Mouse (Mus musculus): ENCODE measurements around the gene Vdr. TPM values are rescaled to one million over a fixed set of nuclear protein-coding genes. Genes with fewer than 3 reads are reported as not detected.

The Vdr gene
- polyA plus RNA-seq, 1 experiment from 2014 or later, result 0.97 TPM

GRCm38 (mm10) chr15:97944919-97945574 lies 34.6 kb upstream of the Vdr start:
- H3K36me3 ChIP-seq, result no peaks in the 10 kb centered on the region
- no peak overlapping the region for H3K9ac ChIP-seq
- ATAC-seq (ENCODE audit: insufficient number of reproducible peaks, insufficient read depth, low FRiP score, low TSS enrichment), result no peak
- H3K27me3 ChIP-seq, result no peaks in the 10 kb centered on the region
- no peak overlapping the region for H3K27ac ChIP-seq
- H3K9me3 ChIP-seq, result no peaks in the 10 kb centered on the region
- no peak overlapping the region for H3K4me2 ChIP-seq (replicated peaks)
- no peaks in the 10 kb centered on the region for H3K4me1 ChIP-seq
- 65% methylated on average over 11 of the region's 11 CpGs for WGBS
- H3K4me3 ChIP-seq, result no peak overlapping the region

DNA sequence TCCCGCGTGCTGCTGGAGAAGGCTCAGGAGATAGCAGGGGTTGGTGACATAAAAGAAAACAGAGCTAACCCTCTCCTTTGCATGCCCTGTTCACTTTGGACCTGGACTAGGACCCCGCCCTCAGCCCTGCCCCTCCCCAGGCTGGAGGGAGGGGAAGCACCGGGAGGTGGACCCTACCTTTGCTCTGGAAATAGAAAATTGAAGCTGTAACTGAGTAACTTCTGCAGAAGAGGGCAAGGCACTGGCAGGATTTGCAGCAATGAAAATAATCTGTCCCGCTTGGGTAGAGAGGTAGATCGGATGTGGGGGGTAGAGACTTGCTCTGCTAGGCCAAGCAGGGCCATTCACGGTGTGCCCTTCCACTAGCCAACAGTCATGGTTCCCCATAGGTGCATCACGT lies 32.9 kb upstream of the Vdr start:
- WGBS, result 88% methylated on average over 8 of the region's 8 CpGs
- no peak overlapping the region for H3K4me2 ChIP-seq (replicated peaks)

DNA sequence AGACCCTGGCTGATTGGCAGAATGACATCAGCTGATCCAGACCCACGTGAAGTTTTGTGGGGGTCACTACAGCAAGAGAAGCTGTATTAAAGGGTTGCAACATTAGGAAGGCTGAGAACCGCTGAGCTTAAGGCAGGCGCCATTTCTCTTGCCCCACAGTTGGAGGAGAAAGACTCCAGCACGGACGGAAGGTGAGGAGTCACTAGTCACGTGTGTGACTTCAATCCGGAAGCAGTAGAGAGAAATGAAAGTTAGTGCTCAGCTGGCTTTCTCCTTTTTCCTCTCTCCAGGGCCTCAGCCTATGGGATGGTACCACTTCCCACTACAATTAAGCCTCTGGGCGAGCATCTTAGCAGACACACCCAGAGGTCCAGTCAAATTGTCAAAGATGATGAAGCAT lies 32.1 kb upstream of the Vdr start:
- 80% methylated on average over 8 of the region's 8 CpGs for WGBS
- Histone ChIP-seq H3K9me3 (no peaks in the 10 kb centered on the region), H3K27me3 (no peaks in the 10 kb centered on the region), H3K36me3 (no peaks in the 10 kb centered on the region), H3K4me1 (no peaks in the 10 kb centered on the region), H3K4me2 (replicated peaks) (no peak overlapping the region), H3K27ac (no peak overlapping the region), H3K9ac (no peak overlapping the region), H3K4me3 (no peak overlapping the region)
- ATAC-seq (ENCODE audit: insufficient number of reproducible peaks, insufficient read depth, low FRiP score, low TSS enrichment), result no peak

More for the DNA sequence above, 32.9 kb upstream of the Vdr start:
- H3K4me1 ChIP-seq, result no peaks in the 10 kb centered on the region
- no peak for ATAC-seq (ENCODE audit: insufficient number of reproducible peaks, insufficient read depth, low FRiP score, low TSS enrichment)
- no peak overlapping the region for H3K27ac ChIP-seq
- no peaks in the 10 kb centered on the region for H3K36me3 ChIP-seq
- no peaks in the 10 kb centered on the region for H3K27me3 ChIP-seq
- H3K9me3 ChIP-seq, result no peaks in the 10 kb centered on the region
- H3K9ac ChIP-seq, result no peak overlapping the region
- no peak overlapping the region for H3K4me3 ChIP-seq

- WGBS, result 80% methylated on average over 2 of the region's 2 CpGs
- no peak for ATAC-seq (ENCODE audit: insufficient number of reproducible peaks, insufficient read depth, low FRiP score, low TSS enrichment)
- Histone ChIP-seq H3K9ac (no peak overlapping the region), H3K9me3 (no peaks in the 10 kb centered on the region), H3K27ac (no peak overlapping the region), H3K4me3 (no peak overlapping the region), H3K4me2 (replicated peaks) (no peak overlapping the region), H3K27me3 (no peaks in the 10 kb centered on the region), H3K36me3 (no peaks in the 10 kb centered on the region), H3K4me1 (no peaks in the 10 kb centered on the region)
Observed at GRCm38 (mm10) chr15:97941306-97941705, 30.9 kb upstream of the Vdr start.

- H3K4me3 ChIP-seq, result no peak overlapping the region
- no peaks in the 10 kb centered on the region for H3K27me3 ChIP-seq
- no peaks in the 10 kb centered on the region for H3K9me3 ChIP-seq
- no peak overlapping the region for H3K9ac ChIP-seq
- WGBS, result 88% methylated on average over 2 of the region's 2 CpGs
- no peak overlapping the region for H3K4me2 ChIP-seq (replicated peaks)
- no peak for ATAC-seq (ENCODE audit: insufficient number of reproducible peaks, insufficient read depth, low FRiP score, low TSS enrichment)
- no peaks in the 10 kb centered on the region for H3K36me3 ChIP-seq
- no peak overlapping the region for H3K27ac ChIP-seq
- H3K4me1 ChIP-seq, result no peaks in the 10 kb centered on the region
Observed at GRCm38 (mm10) chr15:97940088-97940487, 29.7 kb upstream of the Vdr start.

GRCm38 (mm10) chr15:97938580-97938979 lies 28.1 kb upstream of the Vdr start:
- Histone ChIP-seq H3K4me2 (replicated peaks) (no peak overlapping the region), H3K9me3 (no peaks in the 10 kb centered on the region), H3K36me3 (no peaks in the 10 kb centered on the region), H3K4me3 (no peak overlapping the region), H3K27ac (no peak overlapping the region), H3K4me1 (no peaks in the 10 kb centered on the region), H3K27me3 (no peaks in the 10 kb centered on the region), H3K9ac (no peak overlapping the region)
- 60% methylated on average over 6 of the region's 6 CpGs for WGBS
- ATAC-seq (ENCODE audit: insufficient number of reproducible peaks, insufficient read depth, low FRiP score, low TSS enrichment), result no peak

DNA sequence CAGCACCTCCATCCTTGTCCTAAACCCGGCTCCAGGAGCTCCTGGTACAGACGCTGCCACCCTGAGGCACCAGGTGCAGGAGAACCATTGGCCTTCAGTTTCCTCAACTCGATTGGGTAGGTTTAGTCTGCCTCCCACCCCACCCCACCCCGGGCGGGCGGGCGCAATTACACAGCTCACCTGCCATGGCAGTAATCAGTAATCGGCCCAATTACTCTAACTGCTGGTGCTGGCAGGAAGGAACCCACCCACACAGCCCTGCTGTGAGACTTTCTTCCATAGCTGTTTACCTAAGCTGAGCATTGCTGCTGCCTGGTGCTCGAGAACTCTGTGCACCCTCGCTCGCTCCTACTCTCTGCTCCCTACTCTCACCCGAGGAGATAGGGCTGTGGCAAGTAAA lies 22.0 kb upstream of the Vdr start:
- Histone ChIP-seq H3K36me3 (no peaks in the 10 kb centered on the region), H3K27me3 (no peaks in the 10 kb centered on the region), H3K4me1 (no peaks in the 10 kb centered on the region), H3K4me2 (replicated peaks) (no peak overlapping the region), H3K9me3 (no peaks in the 10 kb centered on the region), H3K9ac (no peak overlapping the region), H3K27ac (no peak overlapping the region), H3K4me3 (no peak overlapping the region)
- 83% methylated on average over 12 of the region's 12 CpGs for WGBS
- ATAC-seq (ENCODE audit: insufficient number of reproducible peaks, insufficient read depth, low FRiP score, low TSS enrichment), result no peak

- H3K27me3 ChIP-seq, result no peaks in the 10 kb centered on the region
- no peak overlapping the region for H3K4me2 ChIP-seq (replicated peaks)
- WGBS, result 68% methylated on average over 13 of the region's 13 CpGs
- H3K9me3 ChIP-seq, result no peaks in the 10 kb centered on the region
- H3K4me1 ChIP-seq, result no peaks in the 10 kb centered on the region
- H3K4me3 ChIP-seq, result no peak overlapping the region
- ATAC-seq (ENCODE audit: insufficient number of reproducible peaks, insufficient read depth, low FRiP score, low TSS enrichment), result no peak
- H3K27ac ChIP-seq, result no peak overlapping the region
- no peaks in the 10 kb centered on the region for H3K36me3 ChIP-seq
- no peak overlapping the region for H3K9ac ChIP-seq
Observed at GRCm38 (mm10) chr15:97929259-97929824, 18.9 kb upstream of the Vdr start.

DNA sequence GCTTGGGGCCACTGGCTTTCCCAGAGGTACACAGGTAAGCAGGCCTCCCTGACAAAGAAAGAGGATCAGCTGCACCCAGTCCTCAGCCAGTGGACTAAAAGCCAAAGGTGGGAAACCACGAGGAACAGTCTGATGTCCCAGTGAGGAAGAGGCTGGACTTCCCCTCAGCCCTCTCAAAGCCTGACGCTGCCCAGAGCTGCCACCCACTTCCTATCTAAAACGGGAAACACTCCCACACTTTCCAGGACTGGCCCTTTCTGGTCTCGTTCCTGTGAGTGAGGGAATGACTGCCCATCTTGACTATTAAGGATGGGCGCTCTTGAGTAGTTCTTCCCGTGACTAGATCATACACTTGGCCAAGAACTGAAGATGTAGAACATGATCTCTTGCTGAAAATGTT lies 17.4 kb upstream of the Vdr start:
- ATAC-seq (ENCODE audit: insufficient number of reproducible peaks, insufficient read depth, low FRiP score, low TSS enrichment), result no peak
- 77% methylated on average over 6 of the region's 6 CpGs for WGBS
- Histone ChIP-seq H3K4me1 (no peaks in the 10 kb centered on the region), H3K27ac (no peak overlapping the region), H3K4me2 (replicated peaks) (no peak overlapping the region), H3K27me3 (no peaks in the 10 kb centered on the region), H3K9ac (no peak overlapping the region), H3K9me3 (no peaks in the 10 kb centered on the region), H3K36me3 (no peaks in the 10 kb centered on the region), H3K4me3 (no peak overlapping the region)

- Histone ChIP-seq H3K36me3 (no peaks in the 10 kb centered on the region), H3K27me3 (no peaks in the 10 kb centered on the region), H3K4me1 (no peaks in the 10 kb centered on the region), H3K27ac (no peak overlapping the region), H3K9ac (no peak overlapping the region), H3K4me3 (no peak overlapping the region), H3K4me2 (replicated peaks) (no peak overlapping the region), H3K9me3 (no peaks in the 10 kb centered on the region)
- no peak for ATAC-seq (ENCODE audit: insufficient number of reproducible peaks, insufficient read depth, low FRiP score, low TSS enrichment)
- 59% methylated on average over 4 of the region's 4 CpGs for WGBS
Observed at GRCm38 (mm10) chr15:97927018-97927417, 16.6 kb upstream of the Vdr start.

DNA sequence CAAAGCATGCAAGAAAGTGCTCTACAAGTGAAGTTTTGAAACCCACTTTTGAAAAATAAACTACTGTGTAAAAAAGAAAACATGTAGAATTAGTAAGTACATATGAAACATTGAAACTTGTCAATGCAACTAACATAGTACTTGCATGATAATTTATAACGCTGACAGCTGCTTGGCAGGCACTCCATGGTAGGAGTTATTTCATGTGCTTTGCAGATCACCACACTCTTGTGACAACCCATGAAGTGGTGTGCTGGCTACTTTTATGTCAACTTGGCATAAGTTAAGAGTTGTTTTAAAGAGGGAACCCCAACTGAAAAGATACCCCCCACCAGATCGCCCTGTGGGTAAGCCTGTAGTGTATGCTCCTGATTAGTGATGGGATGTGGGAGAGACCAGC lies 12.0 kb upstream of the Vdr start:
- Histone ChIP-seq H3K27me3 (no peaks in the 10 kb centered on the region), H3K4me3 (no peak overlapping the region), H3K4me2 (replicated peaks) (no peak overlapping the region), H3K36me3 (no peaks in the 10 kb centered on the region), H3K9ac (no peak overlapping the region), H3K27ac (no peak overlapping the region), H3K9me3 (no peaks in the 10 kb centered on the region), H3K4me1 (no peaks in the 10 kb centered on the region)
- no peak for ATAC-seq (ENCODE audit: insufficient number of reproducible peaks, insufficient read depth, low FRiP score, low TSS enrichment)
- 90% methylated on average over 2 of the region's 2 CpGs for WGBS

- Histone ChIP-seq H3K4me2 (replicated peaks) (no peak overlapping the region), H3K36me3 (no peaks in the 10 kb centered on the region), H3K9me3 (no peaks in the 10 kb centered on the region), H3K4me3 (no peak overlapping the region), H3K27ac (no peak overlapping the region), H3K27me3 (no peaks in the 10 kb centered on the region), H3K4me1 (no peaks in the 10 kb centered on the region), H3K9ac (no peak overlapping the region)
- WGBS, result 94% methylated on average over 9 of the region's 9 CpGs
- ATAC-seq (ENCODE audit: insufficient number of reproducible peaks, insufficient read depth, low FRiP score, low TSS enrichment), result no peak
Observed at GRCm38 (mm10) chr15:97921796-97922195, 11.4 kb upstream of the Vdr start.

Measured in embryonic facial prominence, embryonic 12.5 days (tissue).